Comparison of ENCODE assay signal across 8 mouse cellular contexts in genomic region chr8:127331751-127332150, GRCm38 (mm10).
DNase-seq lines count a peak whose midpoint lies in the region; ATAC-seq and TF ChIP-seq lines count a peak whose summit lies in the region.

No protein-coding gene starts in this region.

- peak; percentile 75 for DNase-seq in forebrain, embryonic 11.5 days (ENCODE audit: low spot score)
- DNase-seq in urinary bladder, postnatal 14 days (ENCODE audit: low spot score) = peak; percentile 66
- no peak for DNase-seq in urinary bladder, adult 2 months (ENCODE audit: low spot score)
- peak; percentile 76 for DNase-seq in embryo, embryonic 10 days (ENCODE audit: low spot score)
- peak; percentile 80 for DNase-seq in kidney, postnatal 10 days

- H3K9me3 ChIP-seq in forebrain, embryonic 11.5 days (ENCODE audit: control insufficient read depth, low read length) = no peaks in the 10 kb centered on the region
- H3K9me3 ChIP-seq in forebrain, embryonic 12.5 days = no peaks in the 10 kb centered on the region

- H3K4me2 ChIP-seq in forebrain, embryonic 11.5 days (ENCODE audit: low read depth, low read length, severe bottlenecking) = no peak overlapping the region
- no peak overlapping the region for H3K4me2 ChIP-seq in forebrain, embryonic 12.5 days

- no peak for ATAC-seq in forebrain, embryonic 11.5 days (replicated peaks; ENCODE audit: low FRiP score)
- no peak for ATAC-seq in forebrain, embryonic 12.5 days (ENCODE audit: low FRiP score)
- ATAC-seq in megakaryocyte, adult 5-6 weeks (ENCODE audit: poor library complexity, severe bottlenecking) = peak; percentile 67

- peak; percentile 82; the same call in 1 of the 2 replicates for TF ChIP-seq CTCF in testis, adult 2 months (IDR thresholded peaks at IDR 0.05; ENCODE audit: control insufficient read depth, insufficient read depth, insufficient replicate concordance, low read depth, low read length)

- no peaks in the 10 kb centered on the region for H3K27me3 ChIP-seq in forebrain, embryonic 11.5 days (ENCODE audit: control insufficient read depth, insufficient read depth, low read length)
- H3K27me3 ChIP-seq in forebrain, embryonic 12.5 days = no peaks in the 10 kb centered on the region
- H3K27me3 ChIP-seq in testis, adult 2 months (ENCODE audit: control insufficient read depth, insufficient read depth, low read length) = no peaks in the 10 kb centered on the region

- no peak overlapping the region for H3K27ac ChIP-seq in forebrain, embryonic 11.5 days (ENCODE audit: low read depth, low read length)
- no peak overlapping the region for H3K27ac ChIP-seq in forebrain, embryonic 12.5 days
- H3K27ac ChIP-seq in testis, adult 2 months (ENCODE audit: control insufficient read depth, insufficient read depth, low read depth, low read length) = no peak overlapping the region

- H3K4me1 ChIP-seq in forebrain, embryonic 11.5 days (replicated peaks; ENCODE audit: control insufficient read depth, insufficient read depth, low read length) = no peaks in the 10 kb centered on the region
- H3K4me1 ChIP-seq in forebrain, embryonic 12.5 days = peaks cover 15% of the 10 kb centered on the region
- H3K4me1 ChIP-seq in testis, adult 2 months (ENCODE audit: control insufficient read depth, insufficient read depth, low read length) = no peaks in the 10 kb centered on the region

- H3K4me3 ChIP-seq in forebrain, embryonic 11.5 days (ENCODE audit: low read depth, low read length) = no peak overlapping the region
- no peak overlapping the region for H3K4me3 ChIP-seq in forebrain, embryonic 12.5 days (replicated peaks)
- H3K4me3 ChIP-seq in testis, adult 2 months (ENCODE audit: control insufficient read depth, low read depth, low read length) = no peak overlapping the region

- H3K9ac ChIP-seq in forebrain, embryonic 11.5 days (ENCODE audit: low read length) = no peak overlapping the region
- H3K9ac ChIP-seq in forebrain, embryonic 12.5 days = no peak overlapping the region

- TF ChIP-seq POLR2A in testis, adult 2 months (IDR thresholded peaks at IDR 0.05; ENCODE audit: control insufficient read depth, low read depth, low read length) = no peak

- WGBS in forebrain, embryonic 11.5 days = 96% methylated on average over 1 of the region's 1 CpGs
- 100% methylated on average over 1 of the region's 1 CpGs for WGBS in forebrain, embryonic 12.5 days

- H3K36me3 ChIP-seq in forebrain, embryonic 11.5 days (ENCODE audit: control insufficient read depth, insufficient read depth, low read length) = no peaks in the 10 kb centered on the region
- H3K36me3 ChIP-seq in forebrain, embryonic 12.5 days (replicated peaks) = no peaks in the 10 kb centered on the region
- no peaks in the 10 kb centered on the region for H3K36me3 ChIP-seq in testis, adult 2 months (ENCODE audit: control insufficient read depth, insufficient read depth, low read length)
